Mouse (Mus musculus) bone marrow, adult 2 months (tissue): Measurements from ENCODE around the gene Kirrel3. TPM values are rescaled to one million over a fixed set of nuclear protein-coding genes. Genes with fewer than 3 reads are reported as not detected.

Experiments used
- H3K27ac ChIP-seq: fragments of 200-500 bp; 2 replicates; pipeline ENCODE4 v1.5.1; 2012; ENCODE audit warnings: low read depth, mild to moderate bottlenecking, control low read depth, inconsistent platforms, low read length; ENCODE audit not compliant: control insufficient read depth, poor library complexity, insufficient read depth
- H3K4me1 ChIP-seq: fragments of 200-500 bp; 2 replicates; pipeline ENCODE4 v1.6.1; 2011; ENCODE audit warnings: low read length; ENCODE audit not compliant: control insufficient read depth, insufficient read depth
- H3K4me3 ChIP-seq: fragments of 200-500 bp; replicated peaks from 2 replicates; pipeline ENCODE3; 2011; ENCODE audit warnings: mild to moderate bottlenecking, low read depth, low read length, control low read depth; ENCODE audit not compliant: control insufficient read depth
- CTCF ChIP-seq: fragments of 200-500 bp; IDR thresholded peaks from 2 replicates; pipeline ENCODE4 v1.5.1; 2011; ENCODE audit warnings: low read length, control low read depth; ENCODE audit not compliant: control insufficient read depth, insufficient read depth
- POLR2A ChIP-seq: fragments of 200-500 bp; IDR thresholded peaks from 2 replicates; pipeline ENCODE4 v1.6.1; 2011; ENCODE audit warnings: low read depth, mild to moderate bottlenecking, control low read depth, low read length, borderline replicate concordance; ENCODE audit not compliant: control insufficient read depth
- WGBS: fragments of 180-500 bp; shearing (Covaris S2); methylation state at CpG from one replicate; pipeline ENCODE4 v1.1.7; 2018; 5-methylcytosine and 5-hydroxymethylcytosine counted together
- polyA plus RNA-seq: library from polyadenylated mRNA; stranded (reverse); fragments of >200 nt; gene quantifications from 2 replicates; pipeline ENCODE4 v1.2.4, GENCODE M21; 2011; ENCODE audit warnings: low replicate concordance; ENCODE audit not compliant: missing spikeins, insufficient read depth, insufficient read length

The Kirrel3 gene
- polyA plus RNA-seq, 1 experiment: not detected

DNA sequence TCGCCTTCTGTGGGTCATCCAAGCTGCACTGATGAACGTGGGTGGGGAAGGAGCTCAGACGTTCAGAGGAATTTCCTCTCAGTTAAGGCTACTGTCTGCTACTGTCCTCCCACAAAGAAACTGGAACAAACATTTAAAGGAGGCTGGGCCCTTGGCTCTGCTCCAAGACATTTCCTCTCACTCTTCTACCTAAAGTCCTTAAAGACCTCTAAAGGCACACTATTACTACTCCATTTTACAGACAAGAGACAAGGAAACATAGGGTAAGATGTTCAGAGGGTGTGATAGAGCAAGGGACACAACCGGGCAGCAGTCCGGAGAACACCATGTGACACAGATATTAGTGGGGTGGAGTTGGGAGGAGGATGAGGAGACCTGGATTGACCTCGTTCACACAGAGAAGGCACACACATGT is 541.2 kb downstream of the Kirrel3 start:
- Histone ChIP-seq H3K4me1 (no peaks in the 10 kb centered on the region), H3K4me3 (no peak overlapping the region), H3K27ac (no peak overlapping the region)
- WGBS: 60% methylated on average over 6 of the region's 6 CpGs
- TF ChIP-seq CTCF (no peak), POLR2A (no peak)

DNA sequence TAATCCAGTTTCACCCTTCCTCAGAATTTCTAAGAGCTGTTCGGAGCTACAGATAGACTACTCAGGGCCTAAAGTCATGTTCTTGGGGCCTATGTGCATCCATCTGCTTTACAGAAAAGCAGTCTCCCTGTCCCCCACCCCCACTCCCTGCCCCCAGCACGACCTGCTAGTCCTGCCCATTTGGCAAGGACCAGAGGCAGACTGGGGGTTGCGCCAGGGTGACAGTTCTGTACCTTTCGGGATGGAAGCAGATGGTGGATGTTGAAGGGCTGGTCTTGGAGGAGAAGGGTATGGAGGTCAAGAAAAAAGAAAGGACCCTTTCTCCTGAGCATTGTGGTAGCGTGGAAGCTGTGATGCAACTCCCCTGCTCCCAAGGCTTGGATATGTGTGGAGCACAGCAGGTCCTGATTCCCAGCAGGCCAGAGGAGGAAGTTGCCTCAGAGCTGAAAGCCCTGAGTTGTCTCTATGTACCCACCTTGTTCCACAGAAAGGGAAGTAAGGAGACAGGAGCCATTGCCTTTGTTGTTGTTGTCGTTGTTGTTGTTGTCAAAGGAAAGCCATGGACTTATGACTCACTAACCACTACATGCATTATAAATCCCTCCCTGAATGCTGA is 541.8 kb downstream of the Kirrel3 start:
- 62% methylated on average over 6 of the region's 6 CpGs for WGBS
- TF ChIP-seq CTCF (no peak), POLR2A (no peak)
- no peak overlapping the region for H3K4me3 ChIP-seq
- H3K4me1 ChIP-seq: no peaks in the 10 kb centered on the region
- no peak overlapping the region for H3K27ac ChIP-seq

DNA sequence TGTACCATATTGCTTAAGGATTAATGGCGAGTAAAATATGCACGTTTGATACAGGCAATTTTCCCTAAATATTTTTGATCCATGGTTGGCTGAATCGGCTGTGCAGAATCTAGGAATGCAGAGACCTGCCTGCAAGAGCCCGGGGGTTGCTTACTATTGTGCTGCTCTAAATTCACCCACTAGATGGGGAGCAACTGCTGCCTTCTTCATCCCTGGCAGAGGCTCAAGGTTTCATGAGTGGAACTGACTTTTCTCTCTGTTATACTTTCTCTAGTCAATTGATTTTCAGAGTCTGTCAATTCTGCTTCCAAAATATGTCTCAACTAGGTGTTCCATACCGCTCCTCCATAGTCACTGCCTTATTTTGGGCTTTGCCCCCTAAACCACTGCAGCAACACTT is 545.1 kb downstream of the Kirrel3 start:
- H3K4me1 ChIP-seq: no peaks in the 10 kb centered on the region
- WGBS: 75% methylated on average over 5 of the region's 5 CpGs
- H3K27ac ChIP-seq: no peak overlapping the region
- H3K4me3 ChIP-seq: no peak overlapping the region
- no peak for TF ChIP-seq POLR2A
- no peak for TF ChIP-seq CTCF

DNA sequence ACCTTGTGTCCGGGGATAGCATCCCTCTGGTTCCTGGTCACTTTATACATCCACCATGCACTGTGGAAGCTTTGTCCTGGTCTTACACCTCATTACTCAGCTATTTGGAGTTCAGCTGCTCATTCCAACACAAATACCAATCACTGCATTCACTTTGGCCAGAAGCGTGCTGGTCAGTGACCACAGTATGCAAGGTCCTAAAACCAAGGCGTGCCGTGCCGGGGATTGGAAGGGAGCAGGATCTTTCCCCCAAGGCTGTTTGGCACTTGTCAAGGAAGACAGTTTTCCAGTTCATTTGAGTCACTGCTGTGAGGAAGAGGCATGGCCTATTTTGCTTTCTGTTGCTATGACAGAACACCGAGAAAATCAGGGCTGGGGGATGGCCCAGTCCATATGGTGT is 546.8 kb downstream of the Kirrel3 start:
- WGBS: 84% methylated on average over 6 of the region's 6 CpGs
- Histone ChIP-seq H3K4me3 (no peak overlapping the region), H3K4me1 (no peaks in the 10 kb centered on the region), H3K27ac (no peak overlapping the region)
- TF ChIP-seq POLR2A: no peak
- no peak for TF ChIP-seq CTCF

DNA sequence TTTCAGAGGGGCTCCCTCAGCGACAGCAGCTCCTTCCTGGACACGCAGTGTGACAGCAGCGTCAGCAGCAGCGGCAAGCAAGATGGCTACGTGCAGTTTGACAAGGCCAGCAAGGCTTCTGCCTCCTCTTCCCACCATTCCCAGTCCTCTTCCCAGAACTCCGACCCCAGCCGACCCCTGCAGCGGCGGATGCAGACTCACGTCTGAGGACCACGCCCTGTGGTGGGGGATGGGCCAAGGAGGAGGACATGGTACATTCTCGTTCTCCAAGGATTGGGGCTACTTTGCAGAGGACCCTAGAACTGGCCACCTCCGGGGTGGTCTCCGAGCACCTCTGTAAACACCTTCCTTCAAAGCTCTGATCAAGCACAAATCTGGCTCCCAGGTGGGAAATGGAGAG is 549.4 kb downstream of the Kirrel3 start:
- Histone ChIP-seq H3K4me1 (peaks cover 2% of the 10 kb centered on the region; the same call in 1 of the 2 replicates), H3K4me3 (no peak overlapping the region), H3K27ac (no peak overlapping the region)
- TF ChIP-seq POLR2A (no peak), CTCF (no peak)
- 69% methylated on average over 14 of the region's 14 CpGs for WGBS

DNA sequence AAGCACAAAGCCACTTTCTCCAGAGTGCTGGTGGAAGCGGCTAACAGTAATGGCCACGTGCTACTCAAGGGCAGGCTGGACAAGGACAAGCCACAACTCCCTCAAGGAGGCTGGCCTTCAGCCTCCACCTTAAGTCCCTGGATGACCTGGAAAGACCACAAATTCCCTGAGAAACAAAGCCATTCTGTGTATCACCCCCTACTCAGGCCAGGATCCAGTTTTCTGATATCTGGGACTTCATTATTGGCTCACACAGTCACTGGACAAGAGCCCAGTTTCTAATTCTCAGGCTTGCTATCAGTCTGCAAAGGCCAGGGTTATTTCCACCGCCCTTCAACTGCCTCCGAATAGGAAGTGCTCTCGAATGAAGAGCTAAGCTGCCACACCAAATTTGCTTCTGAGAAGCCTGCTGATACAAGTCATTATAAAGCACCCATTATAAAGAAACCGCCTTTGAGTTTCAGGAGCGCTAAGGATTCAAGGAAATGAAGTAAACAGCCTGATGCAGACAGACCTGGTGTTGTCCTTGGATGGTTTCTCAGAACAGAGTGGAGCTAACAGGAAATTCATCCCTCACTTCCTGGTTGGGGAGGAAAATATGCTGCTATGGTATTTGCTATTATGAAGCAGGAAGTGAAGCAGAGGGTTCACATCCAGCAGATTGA is 553.4 kb downstream of the Kirrel3 start:
- no peak for TF ChIP-seq POLR2A
- Histone ChIP-seq H3K4me1 (peaks cover 2% of the 10 kb centered on the region; the same call in 1 of the 2 replicates), H3K4me3 (no peak overlapping the region), H3K27ac (peak overlapping the region; percentile 33)
- 39% methylated on average over 7 of the region's 7 CpGs for WGBS

DNA sequence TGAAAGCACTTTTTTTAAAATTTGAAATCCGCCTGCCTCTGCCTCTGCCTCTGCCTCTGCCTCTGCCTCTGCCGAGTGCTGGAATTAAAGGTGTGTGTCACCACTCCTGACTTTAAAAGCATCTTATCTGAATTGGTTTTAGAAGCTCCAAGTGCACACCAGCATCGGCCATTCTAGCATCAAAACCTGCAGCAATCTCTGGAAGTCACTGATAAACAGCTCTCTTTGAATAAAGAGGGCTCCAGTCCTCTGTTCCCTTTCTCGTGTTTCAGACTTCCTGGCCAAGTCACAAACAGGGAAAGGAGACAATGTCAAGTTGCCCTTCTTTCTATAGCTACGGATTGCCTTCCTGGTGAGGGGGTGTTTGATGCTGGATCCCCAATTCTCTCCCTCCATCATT is 554.2 kb downstream of the Kirrel3 start:
- peaks cover 2% of the 10 kb centered on the region; the same call in 1 of the 2 replicates for H3K4me1 ChIP-seq
- no peak overlapping the region for H3K27ac ChIP-seq
- no peak overlapping the region for H3K4me3 ChIP-seq
- TF ChIP-seq CTCF (no peak), POLR2A (no peak)
- WGBS: 22% methylated on average over 5 of the region's 5 CpGs

DNA sequence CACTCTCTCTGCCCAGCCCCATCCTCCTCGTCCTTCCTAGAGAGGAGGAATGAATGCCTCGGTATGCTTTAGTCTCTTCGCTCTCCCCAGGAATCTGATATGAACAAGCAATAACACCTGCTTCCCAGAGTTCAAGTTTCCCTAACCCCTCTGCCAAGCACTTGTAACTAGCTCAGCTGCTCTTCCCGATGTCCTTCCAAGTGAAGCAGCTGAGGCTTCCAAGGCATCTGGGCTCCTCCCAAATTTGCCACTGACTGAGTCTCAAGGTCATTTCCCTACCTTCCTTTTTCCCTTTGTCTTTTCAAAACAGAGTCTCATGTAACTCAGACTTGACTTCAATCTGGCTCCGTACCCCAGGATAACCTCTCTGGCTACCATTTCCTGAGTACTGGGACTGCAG is 555.8 kb downstream of the Kirrel3 start:
- Histone ChIP-seq H3K27ac (no peak overlapping the region), H3K4me1 (peaks cover 4% of the 10 kb centered on the region), H3K4me3 (no peak overlapping the region)
- no peak for TF ChIP-seq POLR2A
- TF ChIP-seq CTCF: no peak
- WGBS: 76% methylated on average over 5 of the region's 5 CpGs
